Mouse (Mus musculus): ENCODE measurements around the gene Tph1. TPM values are rescaled to one million over a fixed set of nuclear protein-coding genes. Genes with fewer than 3 reads are reported as not detected.
A peak's percentile ranks its signal among the peaks of the same experiment; 100 is the strongest.
"Not testable (repeated sequence)": the region's sequence is repeated elsewhere in the genome, so short reads cannot be mapped to it uniquely, and the experiment has no call there.

The Tph1 gene
- total RNA-seq, 1 experiment from 2014 or later = not detected

GRCm38 (mm10) chr7:46661591-46662090 is 10.7 kb downstream of the Tph1 start:
- ATAC-seq (replicated peaks; ENCODE audit: insufficient number of reproducible peaks, low FRiP score, low TSS enrichment, poor library complexity, severe bottlenecking) = no peak

GRCm38 (mm10) chr7:46652279-46652678 is 20.1 kb downstream of the Tph1 start:
- no peak for ATAC-seq (replicated peaks; ENCODE audit: insufficient number of reproducible peaks, low FRiP score, low TSS enrichment, poor library complexity, severe bottlenecking)

- ATAC-seq (replicated peaks; ENCODE audit: insufficient number of reproducible peaks, low FRiP score, low TSS enrichment, poor library complexity, severe bottlenecking) = not testable (repeated sequence)
These were observed 22.1 kb downstream of the Tph1 start for GRCm38 (mm10) chr7:46650231-46650630.

GRCm38 (mm10) chr7:46648431-46649140 is 23.8 kb downstream of the Tph1 start:
- no peak for ATAC-seq (replicated peaks; ENCODE audit: insufficient number of reproducible peaks, low FRiP score, low TSS enrichment, poor library complexity, severe bottlenecking)

- no peak for ATAC-seq (replicated peaks; ENCODE audit: insufficient number of reproducible peaks, low FRiP score, low TSS enrichment, poor library complexity, severe bottlenecking)
These were observed 29.2 kb downstream of the Tph1 start for GRCm38 (mm10) chr7:46643172-46643571.

- ATAC-seq (replicated peaks; ENCODE audit: insufficient number of reproducible peaks, low FRiP score, low TSS enrichment, poor library complexity, severe bottlenecking) = no peak
These were observed 32.3 kb downstream of the Tph1 start for GRCm38 (mm10) chr7:46640062-46640461.

GRCm38 (mm10) chr7:46639692-46640031 is 32.7 kb downstream of the Tph1 start, which contains the start of gene Sergef:
Gene Sergef, minus strand, starts transcription at chr7:46639807.
- ATAC-seq (replicated peaks; ENCODE audit: insufficient number of reproducible peaks, low FRiP score, low TSS enrichment, poor library complexity, severe bottlenecking) = peak; percentile 87

GRCm38 (mm10) chr7:46638889-46639691 is 33.2 kb downstream of the Tph1 start:
- ATAC-seq (replicated peaks; ENCODE audit: insufficient number of reproducible peaks, low FRiP score, low TSS enrichment, poor library complexity, severe bottlenecking) = no peak

GRCm38 (mm10) chr7:46628375-46628975 is 43.9 kb downstream of the Tph1 start:
- no peak for ATAC-seq (replicated peaks; ENCODE audit: insufficient number of reproducible peaks, low FRiP score, low TSS enrichment, poor library complexity, severe bottlenecking)

- no peak for ATAC-seq (replicated peaks; ENCODE audit: insufficient number of reproducible peaks, low FRiP score, low TSS enrichment, poor library complexity, severe bottlenecking)
These were observed 48.4 kb downstream of the Tph1 start for GRCm38 (mm10) chr7:46623979-46624378.

GRCm38 (mm10) chr7:46618416-46619110 is 53.8 kb downstream of the Tph1 start:
- ATAC-seq (replicated peaks; ENCODE audit: insufficient number of reproducible peaks, low FRiP score, low TSS enrichment, poor library complexity, severe bottlenecking) = no peak

GRCm38 (mm10) chr7:46616429-46617005 is 55.8 kb downstream of the Tph1 start:
- ATAC-seq (replicated peaks; ENCODE audit: insufficient number of reproducible peaks, low FRiP score, low TSS enrichment, poor library complexity, severe bottlenecking) = no peak

- ATAC-seq (replicated peaks; ENCODE audit: insufficient number of reproducible peaks, low FRiP score, low TSS enrichment, poor library complexity, severe bottlenecking) = peak; percentile 92
These were observed 56.9 kb downstream of the Tph1 start for GRCm38 (mm10) chr7:46615256-46615977.

- ATAC-seq (replicated peaks; ENCODE audit: insufficient number of reproducible peaks, low FRiP score, low TSS enrichment, poor library complexity, severe bottlenecking) = no peak
These were observed 58.1 kb downstream of the Tph1 start for GRCm38 (mm10) chr7:46614263-46614662.

GRCm38 (mm10) chr7:46613091-46613490 is 59.2 kb downstream of the Tph1 start:
- no peak for ATAC-seq (replicated peaks; ENCODE audit: insufficient number of reproducible peaks, low FRiP score, low TSS enrichment, poor library complexity, severe bottlenecking)

- no peak for ATAC-seq (replicated peaks; ENCODE audit: insufficient number of reproducible peaks, low FRiP score, low TSS enrichment, poor library complexity, severe bottlenecking)
These were observed 59.9 kb downstream of the Tph1 start for GRCm38 (mm10) chr7:46612421-46612937.

GRCm38 (mm10) chr7:46611970-46612369 is 60.4 kb downstream of the Tph1 start:
- ATAC-seq (replicated peaks; ENCODE audit: insufficient number of reproducible peaks, low FRiP score, low TSS enrichment, poor library complexity, severe bottlenecking) = no peak

GRCm38 (mm10) chr7:46609317-46609716 is 63.0 kb downstream of the Tph1 start:
- ATAC-seq (replicated peaks; ENCODE audit: insufficient number of reproducible peaks, low FRiP score, low TSS enrichment, poor library complexity, severe bottlenecking) = no peak

All from monocyte, adult 5-6 weeks (primary cell).